Mouse (Mus musculus) heart, embryonic 11.5 days (tissue): ENCODE measurements around the gene Runx1. TPM values are rescaled to one million over a fixed set of nuclear protein-coding genes. Genes with fewer than 3 reads are reported as not detected.

Source experiments
- ATAC-seq: fragments of 200-750 bp; cut with Nextera tagmentation; replicated peaks from 2 replicates; pipeline ENCODE4 v1.8.0; 2017; ENCODE audit warnings: moderate library complexity; ENCODE audit not compliant: insufficient number of reproducible peaks, low FRiP score, low TSS enrichment
- H3K27ac ChIP-seq: fragments of 300-500 bp; sonication (generic); 2 replicates; pipeline ENCODE4 v1.5.1; 2014; ENCODE audit warnings: mild to moderate bottlenecking, low read depth, low read length
- H3K27me3 ChIP-seq: fragments of 300-500 bp; sonication (generic); 2 replicates; pipeline ENCODE4 v1.6.1; 2014; ENCODE audit warnings: mild to moderate bottlenecking, low read length, mixed read lengths; ENCODE audit not compliant: control insufficient read depth, insufficient read depth
- H3K36me3 ChIP-seq: fragments of 300-500 bp; sonication (generic); 2 replicates; pipeline ENCODE4 v1.6.1; 2014; ENCODE audit warnings: mild to moderate bottlenecking, low read length, moderate library complexity, mixed read lengths; ENCODE audit not compliant: control insufficient read depth, insufficient read depth
- H3K4me1 ChIP-seq: fragments of 300-500 bp; sonication (generic); 2 replicates; pipeline ENCODE4 v1.6.1; 2014; ENCODE audit warnings: low read length; ENCODE audit not compliant: control insufficient read depth, insufficient read depth
- H3K4me2 ChIP-seq: fragments of 300-500 bp; sonication (generic); 2 replicates; pipeline ENCODE4 v1.6.1; 2014; ENCODE audit warnings: mild to moderate bottlenecking, moderate library complexity
- H3K4me3 ChIP-seq: fragments of 300-500 bp; sonication (generic); 2 replicates; pipeline ENCODE4 v1.5.1; 2014; ENCODE audit warnings: low read depth, low read length
- H3K9ac ChIP-seq: fragments of 300-500 bp; sonication (generic); 2 replicates; pipeline ENCODE4 v1.6.1; 2014; ENCODE audit warnings: mild to moderate bottlenecking, low read depth, low read length, moderate library complexity
- H3K9me3 ChIP-seq: fragments of 300-500 bp; sonication (generic); replicated peaks from 2 replicates; pipeline ENCODE4 v1.6.1; 2016; ENCODE audit warnings: low read length; ENCODE audit not compliant: control insufficient read depth
- WGBS: fragments of 180-500 bp; shearing (Covaris S2); extraction: QIAGEN DNeasy Blood & Tissue Kit; methylation state at CpG from one replicate; pipeline ENCODE4 v1.1.7; 2014; ENCODE audit not compliant: insufficient replicate concordance; 5-methylcytosine and 5-hydroxymethylcytosine counted together
- polyA plus RNA-seq: library from polyadenylated mRNA; unstranded; fragments of >200 nt; fragmentation: Nextera tagmentation; extraction: Ambion mirVana; gene quantifications from 2 replicates; pipeline ENCODE4 v1.2.1, GENCODE M21; 2014

Gene Runx1
- polyA plus RNA-seq, 1 experiment from 2014 or later = 2.5 TPM

GRCm38 (mm10) chr16:92815195-92815527 lies 10.8 kb downstream of the Runx1 start:
- H3K27me3 ChIP-seq = peaks cover 19% of the 10 kb centered on the region
- H3K27ac ChIP-seq = no peak overlapping the region
- WGBS = 95% methylated on average over 2 of the region's 2 CpGs
- H3K4me1 ChIP-seq = no peaks in the 10 kb centered on the region
- no peak overlapping the region for H3K4me3 ChIP-seq
- no peak overlapping the region for H3K9ac ChIP-seq
- ATAC-seq = no peak
- H3K9me3 ChIP-seq = no peaks in the 10 kb centered on the region
- no peak overlapping the region for H3K4me2 ChIP-seq
- H3K36me3 ChIP-seq = no peaks in the 10 kb centered on the region

- no peak overlapping the region for H3K9ac ChIP-seq
- WGBS = 71% methylated on average over 5 of the region's 5 CpGs
- H3K36me3 ChIP-seq = no peaks in the 10 kb centered on the region
- peaks cover 2% of the 10 kb centered on the region for H3K4me1 ChIP-seq
- no peak for ATAC-seq
- H3K27me3 ChIP-seq = peaks cover 15% of the 10 kb centered on the region
- no peaks in the 10 kb centered on the region for H3K9me3 ChIP-seq
- H3K4me3 ChIP-seq = no peak overlapping the region
- H3K4me2 ChIP-seq = no peak overlapping the region
- H3K27ac ChIP-seq = no peak overlapping the region
Observed at GRCm38 (mm10) chr16:92814366-92815194, 11.4 kb downstream of the Runx1 start.

GRCm38 (mm10) chr16:92812405-92812804 lies 13.5 kb downstream of the Runx1 start:
- no peak overlapping the region for H3K4me3 ChIP-seq
- no peak overlapping the region for H3K4me2 ChIP-seq
- peaks cover 8% of the 10 kb centered on the region for H3K27me3 ChIP-seq
- H3K36me3 ChIP-seq = no peaks in the 10 kb centered on the region
- H3K9ac ChIP-seq = no peak overlapping the region
- peaks cover 7% of the 10 kb centered on the region for H3K4me1 ChIP-seq
- no peak for ATAC-seq
- WGBS = 18% methylated on average over 3 of the region's 3 CpGs
- no peak overlapping the region for H3K27ac ChIP-seq
- H3K9me3 ChIP-seq = no peaks in the 10 kb centered on the region

GRCm38 (mm10) chr16:92810568-92811240 lies 15.2 kb downstream of the Runx1 start:
- Histone ChIP-seq H3K4me1 (peaks cover 7% of the 10 kb centered on the region), H3K4me3 (no peak overlapping the region), H3K27ac (no peak overlapping the region), H3K27me3 (peaks cover 4% of the 10 kb centered on the region; the same call in 1 of the 2 replicates), H3K9me3 (no peaks in the 10 kb centered on the region), H3K9ac (no peak overlapping the region), H3K4me2 (no peak overlapping the region), H3K36me3 (no peaks in the 10 kb centered on the region)
- 75% methylated on average over 8 of the region's 8 CpGs for WGBS
- no peak for ATAC-seq

GRCm38 (mm10) chr16:92807772-92808171 lies 18.2 kb downstream of the Runx1 start:
- Histone ChIP-seq H3K27ac (no peak overlapping the region), H3K9me3 (no peaks in the 10 kb centered on the region), H3K9ac (no peak overlapping the region), H3K27me3 (0 out of 2 replicates have a peak, but pooled peaks cover 3% of the 10 kb centered on the region), H3K36me3 (no peaks in the 10 kb centered on the region), H3K4me1 (peaks cover 7% of the 10 kb centered on the region), H3K4me2 (no peak overlapping the region), H3K4me3 (no peak overlapping the region)
- ATAC-seq = no peak
- WGBS = 87% methylated on average over 8 of the region's 8 CpGs

- no peak overlapping the region for H3K4me2 ChIP-seq
- no peak for ATAC-seq
- H3K36me3 ChIP-seq = no peaks in the 10 kb centered on the region
- no peak overlapping the region for H3K4me3 ChIP-seq
- no peak overlapping the region for H3K27ac ChIP-seq
- H3K9me3 ChIP-seq = no peaks in the 10 kb centered on the region; the same call in 1 of the 2 replicates
- 0 out of 2 replicates have a peak, but pooled peaks cover 4% of the 10 kb centered on the region for H3K4me1 ChIP-seq
- H3K9ac ChIP-seq = no peak overlapping the region
- H3K27me3 ChIP-seq = peaks cover 13% of the 10 kb centered on the region; the same call in 1 of the 2 replicates
- WGBS = 85% methylated on average over 7 of the region's 7 CpGs
Observed at GRCm38 (mm10) chr16:92803076-92803580, 22.8 kb downstream of the Runx1 start.

GRCm38 (mm10) chr16:92801567-92801966 lies 24.4 kb downstream of the Runx1 start:
- Histone ChIP-seq H3K27me3 (peaks cover 13% of the 10 kb centered on the region; the same call in 1 of the 2 replicates), H3K4me3 (no peak overlapping the region), H3K4me2 (0 out of 2 replicates have a peak overlapping the region, but pooled peaks have one; percentile 14), H3K4me1 (0 out of 2 replicates have a peak, but pooled peaks cover 4% of the 10 kb centered on the region), H3K27ac (no peak overlapping the region), H3K9me3 (no peaks in the 10 kb centered on the region; the same call in 1 of the 2 replicates), H3K9ac (no peak overlapping the region), H3K36me3 (no peaks in the 10 kb centered on the region)
- ATAC-seq = 0 out of 2 replicates have a peak, but pooled peaks have one; percentile 35
- WGBS = 28% methylated on average over 12 of the region's 12 CpGs

- Histone ChIP-seq H3K27me3 (peaks cover 13% of the 10 kb centered on the region; the same call in 1 of the 2 replicates), H3K9me3 (no peaks in the 10 kb centered on the region; the same call in 1 of the 2 replicates), H3K27ac (no peak overlapping the region), H3K9ac (no peak overlapping the region), H3K4me2 (no peak overlapping the region), H3K4me3 (no peak overlapping the region), H3K4me1 (0 out of 2 replicates have a peak, but pooled peaks cover 4% of the 10 kb centered on the region), H3K36me3 (no peaks in the 10 kb centered on the region)
- ATAC-seq = no peak
- 62% methylated on average over 5 of the region's 5 CpGs for WGBS
Observed at GRCm38 (mm10) chr16:92800845-92801244, 25.1 kb downstream of the Runx1 start.
